Mouse (Mus musculus): Measurements from ENCODE around the gene Slc25a39.
A peak's percentile ranks its signal among the peaks of the same experiment; 100 is the strongest.

Gene Slc25a39

GRCm38 (mm10) chr11:102437120-102438061 is 29.6 kb upstream of the Slc25a39 start:
- peak; percentile 31; the same call in 1 of the 2 replicates for ATAC-seq (ENCODE audit: low TSS enrichment)

DNA sequence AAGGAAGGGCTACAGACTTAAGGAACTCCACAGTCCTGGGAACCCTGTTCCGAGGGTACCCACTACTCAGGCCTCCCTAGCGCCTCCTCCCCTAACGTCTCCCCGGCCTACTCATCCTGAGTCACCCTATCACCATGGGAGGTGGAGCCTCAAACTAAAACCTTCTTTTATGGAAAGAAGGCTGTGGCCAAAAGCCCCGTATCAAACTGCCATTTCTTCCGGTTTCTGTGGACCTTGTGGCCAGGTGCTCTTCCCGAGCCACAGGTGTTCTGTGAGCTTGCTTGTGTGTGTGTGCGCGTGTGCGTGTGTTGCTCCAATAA is 28.7 kb upstream of the Slc25a39 start:
- peak; percentile 20; the same call in 1 of the 2 replicates for ATAC-seq (ENCODE audit: low TSS enrichment)

GRCm38 (mm10) chr11:102435754-102436470 is 28.2 kb upstream of the Slc25a39 start:
- ATAC-seq (ENCODE audit: low TSS enrichment) = no peak

DNA sequence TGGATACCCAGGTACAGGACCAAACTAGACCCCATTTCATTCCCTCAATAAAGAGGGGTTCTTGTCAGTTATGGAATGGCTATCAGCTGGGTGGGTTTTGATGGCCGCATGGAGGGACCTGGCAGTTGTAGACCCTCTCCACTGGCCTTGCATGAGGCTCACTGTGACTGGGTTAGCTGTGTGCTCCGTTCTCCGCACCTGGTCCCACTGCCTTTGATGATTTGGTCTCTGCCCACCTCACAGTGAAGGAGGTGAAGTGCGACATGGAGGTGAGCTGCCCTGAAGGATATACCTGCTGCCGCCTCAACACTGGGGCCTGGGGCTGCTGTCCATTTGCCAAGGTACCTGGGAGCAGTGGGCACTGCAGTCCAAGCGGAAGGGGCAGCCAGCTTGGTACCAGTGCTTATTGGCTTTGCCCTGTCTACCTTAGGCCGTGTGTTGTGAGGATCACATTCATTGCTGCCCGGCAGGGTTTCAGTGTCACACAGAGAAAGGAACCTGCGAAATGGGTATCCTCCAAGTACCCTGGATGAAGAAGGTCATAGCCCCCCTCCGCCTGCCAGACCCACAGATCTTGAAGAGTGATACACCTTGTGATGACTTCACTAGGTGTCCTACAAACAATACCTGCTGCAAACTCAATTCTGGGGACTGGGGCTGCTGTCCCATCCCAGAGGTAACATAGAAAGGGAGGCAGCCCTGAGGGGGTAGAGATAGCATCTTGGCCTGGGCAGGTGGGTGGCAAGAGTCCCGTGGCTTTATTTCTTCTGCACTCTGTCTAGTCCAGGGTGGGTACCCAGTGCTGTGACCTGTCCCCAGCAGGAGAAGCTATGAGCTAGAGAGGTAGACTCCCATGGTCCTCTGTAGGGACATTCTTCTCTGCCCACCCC is 27.3 kb upstream of the Slc25a39 start:
- ATAC-seq (ENCODE audit: low TSS enrichment) = no peak

GRCm38 (mm10) chr11:102434406-102434805 is 26.7 kb upstream of the Slc25a39 start:
- peak; percentile 33 for ATAC-seq (ENCODE audit: low TSS enrichment)

DNA sequence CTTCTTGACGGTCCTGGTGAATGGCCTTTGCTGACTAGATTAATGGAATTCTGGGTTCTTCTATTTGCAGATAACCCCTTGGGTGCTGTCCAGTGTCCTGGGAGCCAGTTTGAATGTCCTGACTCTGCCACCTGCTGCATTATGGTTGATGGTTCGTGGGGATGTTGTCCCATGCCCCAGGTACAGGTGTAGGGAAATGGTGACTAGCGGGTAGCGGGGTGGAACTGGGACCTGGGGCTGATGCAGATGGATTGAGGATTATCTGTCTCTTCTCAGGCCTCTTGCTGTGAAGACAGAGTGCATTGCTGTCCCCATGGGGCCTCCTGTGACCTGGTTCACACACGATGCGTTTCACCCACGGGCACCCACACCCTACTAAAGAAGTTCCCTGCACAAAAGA is 26.1 kb upstream of the Slc25a39 start:
- no peak for ATAC-seq (ENCODE audit: low TSS enrichment)

DNA sequence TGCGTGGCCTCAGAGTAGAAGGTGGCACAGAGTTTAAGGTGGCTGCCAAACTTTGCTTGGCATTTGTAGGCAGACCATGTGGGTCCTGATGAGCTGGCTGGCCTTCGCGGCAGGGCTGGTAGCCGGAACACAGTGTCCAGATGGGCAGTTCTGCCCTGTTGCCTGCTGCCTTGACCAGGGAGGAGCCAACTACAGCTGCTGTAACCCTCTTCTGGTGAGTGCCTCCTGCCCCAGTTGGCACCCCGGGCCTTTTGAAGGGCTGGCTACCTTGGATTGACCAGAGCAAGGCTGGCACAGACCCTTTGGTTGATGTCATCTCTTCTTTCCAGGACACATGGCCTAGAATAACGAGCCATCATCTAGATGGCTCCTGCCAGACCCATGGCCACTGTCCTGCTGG is 25.1 kb upstream of the Slc25a39 start:
- ATAC-seq (ENCODE audit: low TSS enrichment) = no peak

DNA sequence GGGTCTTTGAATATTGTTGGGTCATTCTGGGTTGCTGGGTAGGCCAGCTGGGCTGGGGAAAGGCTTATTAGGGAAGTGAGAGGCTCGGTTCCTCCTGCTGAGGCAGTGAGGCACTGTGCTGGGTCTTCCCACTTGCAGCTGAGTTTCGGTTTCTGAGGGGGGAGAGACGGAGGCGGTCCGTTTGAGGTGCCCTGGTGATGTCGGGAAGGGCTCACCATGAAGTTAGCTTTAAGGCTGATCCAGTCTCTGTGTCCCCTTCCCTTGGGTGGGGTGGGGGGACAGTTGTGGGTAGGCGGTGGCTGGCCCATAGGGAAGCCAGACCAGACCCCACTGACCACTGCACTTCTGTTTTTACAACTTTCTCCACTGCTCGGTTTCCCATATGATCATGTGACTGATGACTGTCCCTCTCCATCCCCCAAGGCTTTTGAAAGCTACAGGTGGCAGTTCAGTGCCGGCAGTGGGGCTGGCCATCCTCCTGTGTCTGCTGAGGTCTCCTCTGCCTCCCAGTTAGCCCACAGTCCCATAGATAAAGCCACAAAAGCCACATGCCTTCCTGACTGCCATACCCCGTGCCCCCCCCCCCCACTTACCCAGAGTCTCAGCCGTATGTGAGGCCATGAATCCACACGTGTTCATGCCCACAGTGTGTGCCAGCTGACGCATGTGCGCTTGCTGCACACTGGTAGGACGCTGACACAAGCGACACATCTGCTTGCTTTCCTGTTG is 24.5 kb upstream of the Slc25a39 start:
- no peak for ATAC-seq (ENCODE audit: low TSS enrichment)

DNA sequence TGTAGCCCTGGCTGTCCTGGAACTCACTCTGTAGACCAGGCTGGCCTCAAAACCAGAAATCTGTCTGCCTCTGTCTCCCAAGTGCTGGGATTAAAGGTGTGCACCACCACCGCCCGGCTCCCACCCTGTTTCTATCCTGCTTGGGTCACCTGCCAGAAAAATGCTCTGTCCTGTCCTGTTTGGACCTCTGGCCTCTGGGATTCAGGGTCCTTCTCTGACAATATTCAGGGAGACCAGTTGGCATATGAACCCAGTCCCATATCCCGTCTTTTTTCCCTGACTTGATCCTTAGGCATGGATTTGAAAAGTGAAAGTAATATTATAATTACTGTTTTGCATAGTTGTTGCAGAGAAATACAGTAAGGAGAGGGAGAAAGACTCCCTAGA is 24.0 kb upstream of the Slc25a39 start:
- no peak for ATAC-seq (ENCODE audit: low TSS enrichment)

DNA sequence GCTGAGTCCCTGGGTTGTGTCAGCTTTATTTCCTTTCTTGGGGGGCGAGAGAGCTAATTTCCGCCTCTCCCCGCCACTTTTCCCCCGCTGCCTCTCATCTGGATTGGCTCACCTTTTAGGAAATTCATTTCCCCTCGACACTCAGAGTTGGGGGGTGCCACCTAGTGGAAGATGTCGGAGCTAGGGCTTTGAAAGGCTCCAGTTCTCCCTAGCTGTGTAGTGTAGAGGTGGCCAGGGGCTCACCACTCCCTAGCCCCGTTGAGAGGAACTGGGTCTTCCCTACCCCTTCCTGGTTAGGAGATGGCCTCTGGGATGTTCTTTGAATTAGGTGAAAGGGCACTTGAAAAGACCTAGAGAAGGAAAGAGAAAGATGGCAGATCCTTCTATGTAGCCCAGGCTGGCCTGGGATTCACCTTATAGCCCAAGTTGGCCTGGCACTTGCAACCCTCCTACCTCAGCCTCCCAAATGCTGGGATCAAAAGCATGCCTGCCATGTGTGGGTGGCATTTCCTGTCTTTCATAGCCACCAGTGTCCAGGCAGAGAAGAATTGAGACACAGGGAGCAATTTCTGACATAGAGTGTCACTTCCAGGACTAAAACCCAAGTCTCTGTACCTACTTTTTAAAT is 23.4 kb upstream of the Slc25a39 start:
- ATAC-seq (ENCODE audit: low TSS enrichment) = peak; percentile 45; the same call in 1 of the 2 replicates

- peak; percentile 82 for ATAC-seq (ENCODE audit: low TSS enrichment)
Measured at GRCm38 (mm10) chr11:102430121-102431017, 22.6 kb upstream of the Slc25a39 start, which contains the start of gene Grn. TSS of gene Grn (plus strand) at chr11:102430315.

DNA sequence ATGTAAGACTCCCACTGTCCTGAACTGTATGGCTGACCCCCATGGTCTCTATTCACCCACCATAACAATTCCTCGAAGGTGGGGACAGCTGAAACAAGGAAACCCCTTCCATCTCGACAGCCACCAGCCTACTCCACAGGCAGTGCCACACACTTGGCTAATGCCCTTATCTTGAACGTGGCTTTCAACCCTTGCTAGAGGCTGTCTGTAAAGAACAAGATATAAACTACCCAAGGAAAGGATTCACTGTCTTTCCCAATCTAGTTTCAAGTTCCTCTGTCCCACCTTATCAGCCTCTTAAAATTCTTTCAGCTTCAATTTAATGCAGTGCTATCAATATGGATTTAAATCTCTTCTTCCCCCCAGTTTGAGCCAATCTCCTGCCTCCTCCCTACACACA is 21.8 kb upstream of the Slc25a39 start:
- ATAC-seq (ENCODE audit: low TSS enrichment) = no peak

DNA sequence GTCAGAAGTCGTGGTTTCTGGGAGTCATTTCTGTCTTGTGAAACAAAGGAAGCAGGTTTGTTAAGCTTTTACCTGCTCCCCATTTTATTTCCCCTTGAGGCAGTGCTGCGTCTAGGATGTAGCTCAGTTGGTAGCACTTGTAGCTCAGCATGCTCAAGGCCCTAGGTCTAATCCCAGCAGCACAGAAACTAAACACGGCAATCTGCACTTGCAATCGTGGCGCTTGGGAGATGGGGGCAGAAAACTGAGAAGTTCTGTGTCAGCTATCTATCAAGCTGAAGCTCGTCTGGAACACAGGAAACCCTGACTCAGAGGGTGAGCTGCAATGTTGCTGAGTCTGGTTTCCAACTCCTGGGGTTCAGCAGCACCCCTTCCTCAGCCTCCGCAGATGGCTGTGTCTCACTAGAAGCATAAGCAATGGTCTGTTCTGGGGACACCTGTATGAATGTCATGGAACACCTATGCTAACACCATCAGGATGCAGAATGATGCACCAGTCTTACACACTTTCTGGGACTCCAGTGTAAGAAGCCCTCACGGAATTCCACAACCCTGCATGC is 21.3 kb upstream of the Slc25a39 start:
- ATAC-seq (ENCODE audit: low TSS enrichment) = no peak

GRCm38 (mm10) chr11:102425555-102426316 is 18.0 kb upstream of the Slc25a39 start:
- ATAC-seq (ENCODE audit: low TSS enrichment) = no peak

DNA sequence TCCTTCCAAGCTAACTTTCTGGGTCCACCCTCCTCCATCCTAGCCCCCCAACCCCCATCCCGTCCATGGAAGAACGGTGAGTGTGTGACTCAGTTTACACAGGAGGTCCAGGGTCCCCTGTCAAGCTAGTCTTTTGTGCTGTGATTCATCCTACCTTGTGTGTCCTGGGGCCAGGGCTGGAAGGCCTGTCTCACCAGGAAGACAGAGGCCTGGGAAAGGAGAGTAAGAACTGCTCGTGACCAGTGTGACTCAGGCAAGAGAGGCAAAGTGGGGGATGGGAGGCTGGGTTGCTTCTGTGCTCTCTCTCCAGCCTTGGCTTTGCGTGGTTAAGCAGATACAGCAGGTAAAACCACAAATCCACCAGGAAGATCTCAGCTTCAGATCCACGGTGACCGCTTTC is 16.9 kb upstream of the Slc25a39 start:
- ATAC-seq (ENCODE audit: low TSS enrichment) = no peak

DNA sequence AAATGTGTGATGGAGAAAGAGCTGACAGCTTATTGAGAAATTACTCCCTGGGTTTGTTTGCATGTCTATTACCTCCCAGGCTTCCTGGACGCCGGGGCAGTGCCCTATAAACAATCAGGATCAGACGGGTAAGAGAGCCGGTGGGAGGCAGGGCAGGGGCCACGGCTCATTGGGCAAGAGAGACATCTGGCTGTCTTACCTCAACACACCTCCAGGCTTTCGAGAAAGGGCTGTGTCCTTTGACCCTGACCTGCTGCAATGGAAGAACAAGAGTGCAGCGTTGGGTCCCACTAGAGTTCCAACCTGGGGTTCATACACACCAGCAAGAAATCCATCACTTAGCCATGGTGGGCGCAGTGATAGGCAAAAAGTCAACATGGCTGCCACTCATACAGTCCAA is 13.8 kb upstream of the Slc25a39 start:
- no peak for ATAC-seq (ENCODE audit: low TSS enrichment)

GRCm38 (mm10) chr11:102418887-102419286 is 11.1 kb upstream of the Slc25a39 start:
- no peak for ATAC-seq (ENCODE audit: low TSS enrichment)

- ATAC-seq (ENCODE audit: low TSS enrichment) = no peak
Measured at GRCm38 (mm10) chr11:102417160-102417559, 9.4 kb upstream of the Slc25a39 start.
